Mouse (Mus musculus) CH12.LX (cell line): Measurements from ENCODE around the gene 4930404H24Rik. TPM values are rescaled to one million over a fixed set of nuclear protein-coding genes. Genes with fewer than 3 reads are reported as not detected.

Experiments
- DNase-seq: peaks from one replicate; pipeline ENCODE4 v3.0.0-alpha.2; 2013; ENCODE audit errors: extremely low read depth
- H3K27ac ChIP-seq: 2 replicates; pipeline ENCODE4 v1.5.1; 2012; ENCODE audit warnings: low read depth, mild to moderate bottlenecking, control low read depth, moderate library complexity; ENCODE audit not compliant: insufficient read depth
- H3K27me3 ChIP-seq: replicated peaks from 2 replicates; pipeline ENCODE3; 2012; ENCODE audit warnings: inconsistent platforms
- H3K36me3 ChIP-seq, 2 experiments: replicated peaks in 1 of 2; 2 replicates each; pipeline versions ENCODE3 to v1.6.1; 2012; ENCODE audit warnings: inconsistent platforms in 1 of 2, low read length in 1 of 2, mild to moderate bottlenecking in 1 of 2, mixed read lengths in 1 of 2, moderate library complexity in 1 of 2; ENCODE audit not compliant: control insufficient read depth in 1 of 2, insufficient read depth in 1 of 2
- H3K4me1 ChIP-seq, 2 experiments: 2 replicates each; pipeline ENCODE4 v1.6.1; 2012; ENCODE audit warnings: inconsistent platforms in 1 of 2, moderate library complexity in 1 of 2; ENCODE audit not compliant: insufficient read depth in 2 of 2, control insufficient read depth in 1 of 2
- H3K4me2 ChIP-seq: 2 replicates; pipeline ENCODE4 v1.6.1; 2012; ENCODE audit warnings: low read depth, mild to moderate bottlenecking, control low read depth; ENCODE audit not compliant: poor library complexity, insufficient read depth, severe bottlenecking
- H3K4me3 ChIP-seq, 3 experiments: fragments of 150-350 bp in 1 of 3; sonication (generic) in 1 of 3; replicated peaks in 1 of 3; 2 replicates each; pipeline versions ENCODE3 to v1.5.1; 2011 to 2012; ENCODE audit warnings: low read depth in 2 of 3, low read length in 2 of 3, mild to moderate bottlenecking in 2 of 3, moderate library complexity in 2 of 3, control low read depth in 1 of 3, improper control_type of control experiment in 1 of 3, inconsistent platforms in 1 of 3, mixed read lengths in 1 of 3; ENCODE audit not compliant: poor library complexity in 1 of 3
- H3K79me2 ChIP-seq: replicated peaks from 2 replicates; pipeline ENCODE4 v1.6.1; 2012; ENCODE audit warnings: mild to moderate bottlenecking, moderate library complexity; ENCODE audit not compliant: control insufficient read depth, poor library complexity, insufficient read depth, severe bottlenecking; ENCODE audit errors: extremely low read depth
- H3K9ac ChIP-seq: 2 replicates; pipeline ENCODE4 v1.6.1; 2012; ENCODE audit warnings: low read depth, mild to moderate bottlenecking, control low read depth, moderate library complexity; ENCODE audit not compliant: insufficient read depth
- H3K9me3 ChIP-seq: replicated peaks from 2 replicates; pipeline ENCODE3; 2012; ENCODE audit warnings: low read length, inconsistent platforms, mixed read lengths
- EP300 ChIP-seq: IDR thresholded peaks from 2 replicates; pipeline ENCODE4 v1.6.1; 2011; ENCODE audit warnings: low read length, improper control_type of control experiment
- GABPA ChIP-seq: IDR thresholded peaks from 2 replicates; pipeline ENCODE4 v1.6.1; 2012; ENCODE audit warnings: low read depth, low read length, improper control_type of control experiment, inconsistent platforms; ENCODE audit not compliant: insufficient replicate concordance
- HCFC1 ChIP-seq: IDR thresholded peaks from 2 replicates; pipeline ENCODE4 v1.6.1; 2012; ENCODE audit warnings: low read depth, mild to moderate bottlenecking, inconsistent platforms, low read length, improper control_type of control experiment
- IRF4 ChIP-seq: IDR thresholded peaks from 2 replicates; pipeline ENCODE4 v1.6.1; 2014; ENCODE audit warnings: low read depth, mild to moderate bottlenecking, inconsistent platforms, low read length, improper control_type of control experiment
- JUN ChIP-seq: IDR thresholded peaks from 2 replicates; pipeline ENCODE4 v1.6.1; 2011; ENCODE audit warnings: low read depth, mild to moderate bottlenecking, low read length, improper control_type of control experiment, moderate library complexity; ENCODE audit not compliant: insufficient read depth
- JUND ChIP-seq: conservative IDR thresholded peaks from 2 replicates; pipeline ENCODE4 v1.6.1; 2011; ENCODE audit warnings: low read depth, low read length, improper control_type of control experiment
- KAT2A ChIP-seq: IDR thresholded peaks from 2 replicates; pipeline ENCODE4 v1.6.1; 2012; ENCODE audit warnings: low read length, improper control_type of control experiment, inconsistent platforms; ENCODE audit not compliant: insufficient replicate concordance
- MAX ChIP-seq: IDR thresholded peaks from 2 replicates; pipeline ENCODE4 v1.6.1; 2011; ENCODE audit warnings: low read length, improper control_type of control experiment
- MYC ChIP-seq: IDR thresholded peaks from 2 replicates; pipeline ENCODE4 v1.6.1; 2011; ENCODE audit warnings: low read depth, mild to moderate bottlenecking, improper control_type of control experiment, low read length
- POLR2A ChIP-seq: IDR thresholded peaks from 2 replicates; pipeline ENCODE4 v1.6.1; 2011; ENCODE audit warnings: low read depth, mild to moderate bottlenecking, improper control_type of control experiment, low read length
- POLR2AphosphoS2 ChIP-seq: IDR thresholded peaks from 2 replicates; pipeline ENCODE4 v1.6.1; 2011; ENCODE audit warnings: low read depth, low read length, improper control_type of control experiment
- SIN3A ChIP-seq: IDR thresholded peaks from 2 replicates; pipeline ENCODE4 v1.6.1; 2012; ENCODE audit warnings: low read length, improper control_type of control experiment, inconsistent platforms
- SMC3 ChIP-seq: IDR thresholded peaks from 2 replicates; pipeline ENCODE4 v1.6.1; 2011; ENCODE audit warnings: low read depth, low read length, improper control_type of control experiment
- TBP ChIP-seq: conservative IDR thresholded peaks from 2 replicates; pipeline ENCODE4 v1.6.1; 2011; ENCODE audit warnings: low read depth, low read length, improper control_type of control experiment
- USF1 ChIP-seq: IDR thresholded peaks from 2 replicates; pipeline ENCODE4 v1.6.1; 2014; ENCODE audit warnings: low read depth, mild to moderate bottlenecking, inconsistent platforms, low read length, improper control_type of control experiment
- ZMIZ1 ChIP-seq: IDR thresholded peaks from 2 replicates; pipeline ENCODE4 v1.6.1; 2012; ENCODE audit warnings: low read depth, mild to moderate bottlenecking, inconsistent platforms, low read length, improper control_type of control experiment
- dilution Hi-C: fragments of 300-500 bp; cut with MboI; formaldehyde crosslinking; loops from 2 replicates; pipeline ENCODE4 v1.14.3; 2020; ENCODE audit warnings: low sequenced_read_pairs; ENCODE audit not compliant: extremely low pct_unique_long_range_greater_than_20kb, extremely low pct_ligation_motif_present
- in situ Hi-C: fragments of 300-500 bp; cut with MboI; formaldehyde crosslinking; loops from 3 replicates; pipeline ENCODE4 v1.14.3; 2019; ENCODE audit warnings: low sequenced_read_pairs, low pct_ligation_motif_present, low pct_unique_long_range_greater_than_20kb, mixed read lengths
- polyA plus RNA-seq: library from polyadenylated mRNA; unstranded; fragments of >175 nt; gene quantifications from 2 replicates; pipeline ENCODE4 v1.2.1, GENCODE M21; 2012; ENCODE audit warnings: low read depth; ENCODE audit not compliant: insufficient read length
- total RNA-seq, 2 experiments: library from RNA; depleted of rRNA; stranded (reverse); fragments of 300-350 nt in 1 of 2; fragments of >200 nt in 1 of 2; gene quantifications; 2 replicates each; pipeline ENCODE4 v1.2.3; 2012 to 2014

Gene 4930404H24Rik
- total and polyA plus RNA-seq, 3 experiments: not detected

GRCm38 (mm10) chr2:153483118-153483983, 9.2 kb upstream of the 4930404H24Rik start:
- Histone ChIP-seq H3K79me2 (no peaks in the 10 kb centered on the region), H3K9ac (no peak overlapping the region), H3K9me3 (no peaks in the 10 kb centered on the region), H3K27me3 (no peaks in the 10 kb centered on the region), H3K4me3 (no peak overlapping the region), H3K27ac (no peak overlapping the region), H3K4me2 (no peak overlapping the region), H3K36me3 (peaks cover 0 to 21% of the 10 kb centered on the region in 2 experiments), H3K4me1 (peaks cover 3 to 12% of the 10 kb centered on the region in 2 experiments; a peak in 3 of 4 replicates)
- TF ChIP-seq ZMIZ1 (no peak), USF1 (no peak), MYC (no peak), GABPA (no peak), HCFC1 (no peak), JUND (no peak), SMC3 (no peak), SIN3A (no peak), MAX (no peak), POLR2A (no peak)
- in situ Hi-C loops (no loop called here), dilution Hi-C loops (no loop called here)
- DNase-seq: no peak

- no peak for DNase-seq
- no peaks in the 10 kb centered on the region for H3K9me3 ChIP-seq
- H3K27me3 ChIP-seq: no peaks in the 10 kb centered on the region
- no peaks in the 10 kb centered on the region for H3K79me2 ChIP-seq
- TF ChIP-seq IRF4 (no peak), GABPA (no peak), TBP (no peak), MAX (no peak), KAT2A (no peak)
- no peak overlapping the region for H3K4me3 ChIP-seq
- H3K4me2 ChIP-seq: no peak overlapping the region
- H3K27ac ChIP-seq: no peak overlapping the region
- peaks cover 0 to 21% of the 10 kb centered on the region in 2 experiments for H3K36me3 ChIP-seq
- dilution Hi-C loops (no loop called here), in situ Hi-C loops (no loop called here)
- peaks cover 3 to 7% of the 10 kb centered on the region in 2 experiments; a peak in 3 of 4 replicates for H3K4me1 ChIP-seq
- no peak overlapping the region for H3K9ac ChIP-seq
Observed at GRCm38 (mm10) chr2:153484071-153484470, 8.5 kb upstream of the 4930404H24Rik start.

DNA sequence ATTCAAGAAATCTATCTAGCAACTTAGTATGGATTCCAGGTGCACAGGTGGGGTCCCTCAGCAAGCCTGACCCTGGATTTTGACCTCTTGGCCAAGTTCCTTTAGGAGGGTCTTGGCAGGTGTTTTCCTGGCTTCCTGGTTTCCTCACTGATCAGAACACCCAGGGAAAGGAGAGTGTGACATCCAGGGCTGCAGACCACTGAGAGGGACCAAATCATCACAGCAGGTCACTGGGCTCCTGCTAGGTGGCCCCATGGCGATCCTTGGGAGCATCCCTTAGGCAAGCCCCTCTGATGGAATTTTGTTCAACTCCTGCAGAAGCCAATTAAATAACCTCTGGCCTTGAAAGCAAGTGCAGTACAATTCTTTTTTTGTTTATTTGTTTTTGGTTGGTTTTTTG, 2.5 kb upstream of the 4930404H24Rik start:
- H3K4me2 ChIP-seq: no peak overlapping the region
- H3K9ac ChIP-seq: no peak overlapping the region
- no peaks in the 10 kb centered on the region for H3K9me3 ChIP-seq
- H3K27ac ChIP-seq: no peak overlapping the region
- no peaks in the 10 kb centered on the region for H3K27me3 ChIP-seq
- TF ChIP-seq MAX (no peak), GABPA (no peak), TBP (no peak), POLR2AphosphoS2 (no peak), EP300 (no peak), JUN (no peak)
- peaks cover 26 to 39% of the 10 kb centered on the region in 2 experiments for H3K4me1 ChIP-seq
- no peak overlapping the region for H3K4me3 ChIP-seq
- in situ Hi-C loops (no loop called here), dilution Hi-C loops (no loop called here)
- H3K36me3 ChIP-seq: no peaks in the 10 kb centered on the region
- no peaks in the 10 kb centered on the region for H3K79me2 ChIP-seq
- no peak for DNase-seq
